Mouse (Mus musculus) adrenal gland, adult 18-20 months (tissue): ENCODE data around the gene Olfr877. TPM values are rescaled to one million over a fixed set of nuclear protein-coding genes. Genes with fewer than 3 reads are reported as not detected.

ENCODE experiments used
- DNase-seq, 2 experiments: peaks; one replicate each; pipeline ENCODE4 v3.0.0; 2021 to 2022; ENCODE audit warnings: low spot score in 2 of 2
- long read RNA-seq, 2 experiments: library from polyadenylated mRNA; stranded (forward); transcript quantifications; one replicate each; pipeline ENCODE4 v2.0.0; 2021
- total RNA-seq, 2 experiments: library from RNA; stranded (reverse); gene quantifications; 1 replicate in 1 of 2; 2 replicates in 1 of 2; pipeline ENCODE4 v1.2.3; 2021

The Olfr877 gene
- total RNA-seq = under 1 TPM in 1 of 2 experiments, not detected in 1; 0.40 TPM
- long read RNA-seq, experiment 1 = 0 reads
- long read RNA-seq, experiment 2 = 0 reads

GRCm38 (mm10) chr9:37853969-37854368 is at the start of gene Olfr877:
TSS of gene Olfr877 (plus strand) at chr9:37854269.
- no peak for DNase-seq

GRCm38 (mm10) chr9:37807235-37807634 is 46.8 kb upstream of the Olfr877 start:
- no peak for DNase-seq

- peak in 1 of 2 experiments; percentile 2 for DNase-seq
These were observed 45.6 kb upstream of the Olfr877 start for GRCm38 (mm10) chr9:37808456-37808855.

GRCm38 (mm10) chr9:37808976-37809375 is 45.1 kb upstream of the Olfr877 start:
- peak; percentile 29 to 35 for DNase-seq

GRCm38 (mm10) chr9:37814696-37815095 is 39.4 kb upstream of the Olfr877 start:
- no peak for DNase-seq

- DNase-seq = no peak
These were observed 24.2 kb upstream of the Olfr877 start for GRCm38 (mm10) chr9:37829881-37830280.

- no peak for DNase-seq
These were observed 20.7 kb upstream of the Olfr877 start for GRCm38 (mm10) chr9:37833341-37833740.

GRCm38 (mm10) chr9:37849267-37849666 is 4.8 kb upstream of the Olfr877 start:
- DNase-seq = no peak

- no peak for DNase-seq
These were observed 9.3 kb downstream of the Olfr877 start for GRCm38 (mm10) chr9:37863325-37863724.

GRCm38 (mm10) chr9:37870246-37870645 is 16.2 kb downstream of the Olfr877 start:
- DNase-seq = peak in 1 of 2 experiments; percentile 4

GRCm38 (mm10) chr9:37871097-37871496 is 17.0 kb downstream of the Olfr877 start:
- DNase-seq = no peak

- no peak for DNase-seq
These were observed 17.5 kb downstream of the Olfr877 start for GRCm38 (mm10) chr9:37871536-37871935.

- DNase-seq = no peak
These were observed 36.9 kb downstream of the Olfr877 start for GRCm38 (mm10) chr9:37890960-37891359.

GRCm38 (mm10) chr9:37896661-37897060 is 42.6 kb downstream of the Olfr877 start, which contains the start of gene Olfr145:
TSS of gene Olfr145 (plus strand) at chr9:37896724.
- peak in 1 of 2 experiments; percentile 5 for DNase-seq

GRCm38 (mm10) chr9:37905555-37905954 is 51.5 kb downstream of the Olfr877 start:
- no peak for DNase-seq

Other genes starting within 250 kb of the Olfr877 start
- gene Spa17, start 240.5 kb upstream of the Olfr877 start, total RNA-seq = 1 to 10 TPM; 3.3 to 4.4 TPM
- gene Tbrg1, start 197.0 kb upstream of the Olfr877 start, total RNA-seq = 10 to 100 TPM; 68.4 to 76.1 TPM
- not detected for gene Panx3, start 185.0 kb upstream of the Olfr877 start, total RNA-seq
- gene Olfr160, start 138.0 kb upstream of the Olfr877 start, total RNA-seq = not detected
- gene Olfr874, start 109.2 kb upstream of the Olfr877 start, total RNA-seq = not detected
- not detected for gene Olfr875, start 82.4 kb upstream of the Olfr877 start, total RNA-seq
- gene Olfr876, start 51.2 kb upstream of the Olfr877 start, total RNA-seq = not detected
- not detected for gene Olfr145, start 42.5 kb downstream of the Olfr877 start, total RNA-seq
- not detected for gene Olfr878, start 63.6 kb downstream of the Olfr877 start, total RNA-seq
- gene Olfr881, start 137.6 kb downstream of the Olfr877 start, total RNA-seq = not detected
- not detected for gene Olfr883, start 171.5 kb downstream of the Olfr877 start, total RNA-seq
- gene Olfr884, start 192.3 kb downstream of the Olfr877 start, total RNA-seq = not detected
- gene Olfr885, start 207.1 kb downstream of the Olfr877 start, total RNA-seq = not detected
- gene Olfr887, start 229.8 kb downstream of the Olfr877 start, total RNA-seq = not detected